Mouse (Mus musculus): ENCODE data around the gene Bex3. TPM values are rescaled to one million over a fixed set of nuclear protein-coding genes. Genes with fewer than 3 reads are reported as not detected.
"Not testable (repeated sequence)": the region's sequence is repeated elsewhere in the genome, so short reads cannot be mapped to it uniquely, and the experiment has no call there.

Gene Bex3
- 440 and 459 TPM in 2 replicates for polyA plus RNA-seq (2012; rRNA removed)

DNA sequence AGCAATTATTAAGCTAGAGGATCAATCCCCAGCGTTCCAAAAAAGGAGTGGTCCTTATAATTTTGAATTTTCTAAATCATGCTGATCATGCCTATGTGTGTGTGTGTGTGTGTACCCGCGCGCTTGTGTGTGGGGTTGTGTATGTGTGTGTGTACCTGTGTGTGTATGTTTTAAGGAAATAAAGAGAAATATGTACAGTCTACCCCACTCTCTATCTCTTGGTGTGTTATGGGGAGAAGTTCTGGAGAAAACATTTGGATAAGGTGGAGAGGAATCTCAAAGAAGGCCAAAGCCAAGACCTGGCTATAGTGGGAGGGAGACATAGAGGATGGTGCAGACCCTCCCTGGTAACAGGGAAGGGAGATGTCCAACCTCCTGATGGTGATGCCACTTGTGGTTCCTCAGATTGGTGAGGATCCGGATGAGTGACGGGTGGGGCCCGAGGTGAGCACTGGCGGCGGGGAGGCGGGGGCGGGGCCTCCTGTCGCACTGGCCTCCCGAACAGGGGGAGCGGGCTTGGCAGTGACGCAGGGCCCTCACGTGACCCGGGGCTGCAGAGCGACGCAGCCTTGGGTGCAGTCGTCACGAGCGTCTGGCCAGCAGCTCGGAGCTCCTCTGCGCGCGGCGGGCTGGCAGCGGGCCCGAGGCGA is at the start of gene Bex3:
Bex3 (plus strand) TSS at position 511 of the 650 bp plus-strand sequence.
- not testable (repeated sequence) for H3K27ac ChIP-seq (ENCODE audit: insufficient read depth, low read length); H3K4me1 ChIP-seq (ENCODE audit: control insufficient read depth, insufficient read depth, low read length)
- H3K4me3 ChIP-seq (ENCODE audit: insufficient read depth, low read length), result peak within 1 kb of the TSS; percentile 65

DNA sequence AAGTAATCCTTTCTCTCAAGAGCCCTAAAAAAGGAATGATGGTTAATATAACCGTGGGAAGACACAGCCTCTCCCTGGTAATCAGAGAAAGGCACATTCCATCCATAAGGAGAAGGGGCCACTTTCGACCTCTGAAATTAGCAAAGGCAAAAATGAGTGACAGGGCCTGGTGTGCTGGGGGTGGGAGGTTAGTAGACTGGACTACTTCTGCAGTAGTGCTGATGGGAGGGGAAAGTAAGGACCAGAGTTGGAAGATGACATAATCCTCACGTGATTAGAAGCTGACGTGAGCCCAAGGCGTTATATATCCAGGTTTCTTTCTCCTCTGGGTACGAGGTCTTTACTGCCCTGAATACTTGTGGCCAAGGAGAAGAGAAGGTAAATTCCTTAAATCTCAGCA is 46.3 kb upstream of the Bex3 start:
- H3K4me1 ChIP-seq (ENCODE audit: control insufficient read depth, insufficient read depth, low read length), result no peaks in the 10 kb centered on the region

GRCm38 (mm10) chrX:136227768-136228167 is 42.3 kb upstream of the Bex3 start:
- H3K4me1 ChIP-seq (ENCODE audit: control insufficient read depth, insufficient read depth, low read length), result no peaks in the 10 kb centered on the region
- TF ChIP-seq CTCF (IDR thresholded peaks at IDR 0.05; ENCODE audit: extremely low read depth, insufficient read depth, low read length) (no peak), POLR2A (IDR thresholded peaks at IDR 0.05; ENCODE audit: extremely low read depth, insufficient read depth, low read length) (no peak)
- H3K4me3 ChIP-seq (ENCODE audit: insufficient read depth, low read length), result no peak overlapping the region
- H3K27ac ChIP-seq (ENCODE audit: insufficient read depth, low read length), result no peak overlapping the region

More for the DNA sequence above, 46.3 kb upstream of the Bex3 start:
- Histone ChIP-seq H3K4me3 (ENCODE audit: insufficient read depth, low read length) (no peak overlapping the region), H3K27ac (ENCODE audit: insufficient read depth, low read length) (no peak overlapping the region)
- TF ChIP-seq CTCF (IDR thresholded peaks at IDR 0.05; ENCODE audit: extremely low read depth, insufficient read depth, low read length) (no peak), POLR2A (IDR thresholded peaks at IDR 0.05; ENCODE audit: extremely low read depth, insufficient read depth, low read length) (no peak)

GRCm38 (mm10) chrX:136238118-136238517 is 31.9 kb upstream of the Bex3 start:
- H3K27ac ChIP-seq (ENCODE audit: insufficient read depth, low read length), result no peak overlapping the region
- H3K4me3 ChIP-seq (ENCODE audit: insufficient read depth, low read length), result no peak overlapping the region
- no peaks in the 10 kb centered on the region for H3K4me1 ChIP-seq (ENCODE audit: control insufficient read depth, insufficient read depth, low read length)
- no peak for TF ChIP-seq POLR2A (IDR thresholded peaks at IDR 0.05; ENCODE audit: extremely low read depth, insufficient read depth, low read length)
- peak; percentile 31; the same call in 1 of the 2 replicates for TF ChIP-seq CTCF (IDR thresholded peaks at IDR 0.05; ENCODE audit: extremely low read depth, insufficient read depth, low read length)

GRCm38 (mm10) chrX:136243181-136243580 is 26.9 kb upstream of the Bex3 start:
- TF ChIP-seq POLR2A (IDR thresholded peaks at IDR 0.05; ENCODE audit: extremely low read depth, insufficient read depth, low read length), result no peak
- TF ChIP-seq CTCF (IDR thresholded peaks at IDR 0.05; ENCODE audit: extremely low read depth, insufficient read depth, low read length), result no peak
- Histone ChIP-seq H3K4me1 (ENCODE audit: control insufficient read depth, insufficient read depth, low read length) (no peaks in the 10 kb centered on the region), H3K4me3 (ENCODE audit: insufficient read depth, low read length) (no peak overlapping the region), H3K27ac (ENCODE audit: insufficient read depth, low read length) (no peak overlapping the region)

DNA sequence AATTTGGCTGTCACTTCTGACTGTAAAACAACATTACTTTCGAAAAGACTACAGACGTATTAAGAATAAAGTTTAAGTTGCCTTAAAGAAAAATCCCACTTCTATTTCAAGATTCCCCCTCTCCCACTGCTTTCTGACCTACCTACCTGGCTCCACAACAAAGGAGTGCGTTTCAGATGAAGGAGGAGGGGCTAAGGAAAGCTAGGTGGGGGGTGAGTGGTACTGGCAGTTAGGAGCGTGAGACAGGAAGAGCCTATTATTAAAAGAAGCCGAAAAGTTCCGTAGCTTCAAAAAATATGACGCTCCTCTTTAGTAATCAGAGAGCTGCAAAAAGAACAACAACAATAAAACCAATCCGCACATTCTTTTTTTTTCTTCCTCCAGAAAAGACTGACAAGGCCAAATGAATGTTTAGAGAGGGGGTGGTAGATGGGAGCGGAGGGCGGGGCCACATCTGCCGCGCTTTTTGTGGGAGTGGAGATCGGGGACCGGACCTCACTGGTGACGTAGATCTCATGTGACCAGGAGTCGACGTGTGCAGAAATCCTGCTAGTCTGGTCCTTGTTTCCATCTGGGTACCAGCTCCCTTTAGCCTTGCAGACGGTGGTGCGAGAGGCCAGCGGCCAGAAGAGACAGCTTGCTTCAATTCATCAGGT is 25.4 kb upstream of the Bex3 start, which contains the start of gene Tceal9:
Tceal9 (plus strand) TSS at position 506 of the 656 bp plus-strand sequence.
- TF ChIP-seq CTCF (IDR thresholded peaks at IDR 0.05; ENCODE audit: extremely low read depth, insufficient read depth, low read length), result no peak
- peak; percentile 96 for TF ChIP-seq POLR2A (IDR thresholded peaks at IDR 0.05; ENCODE audit: extremely low read depth, insufficient read depth, low read length)
- peak within 1 kb of the TSS; percentile 15; the same call in 1 of the 2 replicates for H3K27ac ChIP-seq (ENCODE audit: insufficient read depth, low read length)
- peak within 1 kb of the TSS; percentile 48 for H3K4me3 ChIP-seq (ENCODE audit: insufficient read depth, low read length)
- no peaks in the 10 kb centered on the region for H3K4me1 ChIP-seq (ENCODE audit: control insufficient read depth, insufficient read depth, low read length)

DNA sequence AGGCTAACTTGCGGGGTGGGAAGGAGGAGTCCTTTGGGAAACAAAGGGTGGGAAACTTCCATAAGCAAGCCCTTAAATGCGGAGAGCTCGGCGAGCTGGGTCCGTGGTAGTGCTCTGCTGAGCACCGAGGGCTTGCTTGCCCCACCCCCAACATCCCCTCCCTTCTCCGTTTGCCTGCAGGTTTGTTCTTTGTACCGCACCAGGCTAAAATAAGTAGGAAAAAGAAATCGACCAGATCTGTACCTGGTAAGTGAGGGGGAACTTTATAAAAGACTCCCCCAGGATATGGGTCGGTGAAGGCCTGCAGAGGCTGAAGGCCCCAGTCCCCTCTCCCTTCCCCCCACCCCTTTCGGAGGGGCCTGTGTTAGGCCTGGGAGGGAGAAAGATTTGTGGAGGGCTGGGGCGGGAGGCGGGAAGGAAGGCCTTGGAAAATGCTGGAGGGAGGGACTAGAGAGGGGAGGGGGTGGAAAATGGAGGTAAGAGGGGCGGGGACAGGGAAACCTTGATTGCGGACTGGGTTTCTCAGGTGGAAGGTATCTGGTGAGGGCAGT is 24.5 kb upstream of the Bex3 start:
- Histone ChIP-seq H3K27ac (ENCODE audit: insufficient read depth, low read length) (peak overlapping the region; percentile 15; the same call in 1 of the 2 replicates), H3K4me1 (ENCODE audit: control insufficient read depth, insufficient read depth, low read length) (no peaks in the 10 kb centered on the region), H3K4me3 (ENCODE audit: insufficient read depth, low read length) (peak overlapping the region; percentile 48)
- TF ChIP-seq CTCF (IDR thresholded peaks at IDR 0.05; ENCODE audit: extremely low read depth, insufficient read depth, low read length) (no peak), POLR2A (IDR thresholded peaks at IDR 0.05; ENCODE audit: extremely low read depth, insufficient read depth, low read length) (no peak)

DNA sequence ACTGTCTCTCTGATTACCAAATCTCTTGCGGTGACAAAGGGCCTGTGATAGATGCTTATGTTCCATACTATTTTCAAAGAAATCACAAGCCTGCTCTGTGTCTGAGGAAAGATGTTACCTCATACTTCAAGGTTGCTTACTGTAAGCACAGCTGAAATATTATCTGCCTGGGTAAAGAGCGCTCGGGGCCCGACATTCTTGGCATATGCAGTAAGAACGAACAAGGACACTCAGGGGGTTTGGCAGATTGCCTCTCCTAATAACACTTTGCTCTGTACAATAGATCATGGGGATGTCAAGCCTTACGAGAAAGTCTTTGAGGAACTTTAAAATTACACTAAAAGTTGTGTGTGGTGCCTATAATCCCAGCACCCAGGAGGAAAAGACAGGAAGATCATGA is 21.2 kb upstream of the Bex3 start:
- TF ChIP-seq CTCF (IDR thresholded peaks at IDR 0.05; ENCODE audit: extremely low read depth, insufficient read depth, low read length) (no peak), POLR2A (IDR thresholded peaks at IDR 0.05; ENCODE audit: extremely low read depth, insufficient read depth, low read length) (no peak)
- H3K4me3 ChIP-seq (ENCODE audit: insufficient read depth, low read length), result no peak overlapping the region
- no peaks in the 10 kb centered on the region for H3K4me1 ChIP-seq (ENCODE audit: control insufficient read depth, insufficient read depth, low read length)
- H3K27ac ChIP-seq (ENCODE audit: insufficient read depth, low read length), result no peak overlapping the region

DNA sequence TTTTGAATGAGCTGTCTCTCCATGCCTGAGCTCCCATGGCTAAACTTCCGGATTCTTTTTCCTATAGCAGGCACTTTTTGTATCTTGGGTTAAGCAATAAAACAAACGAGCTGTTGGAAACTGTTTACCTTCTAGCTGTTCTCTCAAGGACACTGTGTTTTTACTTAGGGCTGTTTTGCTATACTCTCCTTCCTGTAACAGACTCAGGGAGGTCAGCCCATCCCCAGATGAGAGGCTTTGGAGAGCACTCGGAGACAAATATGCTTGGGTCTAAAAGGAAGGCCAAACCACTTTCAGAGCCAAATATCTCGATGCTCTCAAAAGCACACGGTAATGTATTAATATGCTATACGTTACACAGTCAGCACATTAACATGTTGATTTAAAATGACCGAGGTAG is 20.4 kb upstream of the Bex3 start:
- Histone ChIP-seq H3K27ac (ENCODE audit: insufficient read depth, low read length) (no peak overlapping the region), H3K4me3 (ENCODE audit: insufficient read depth, low read length) (no peak overlapping the region), H3K4me1 (ENCODE audit: control insufficient read depth, insufficient read depth, low read length) (no peaks in the 10 kb centered on the region)
- TF ChIP-seq CTCF (IDR thresholded peaks at IDR 0.05; ENCODE audit: extremely low read depth, insufficient read depth, low read length) (no peak), POLR2A (IDR thresholded peaks at IDR 0.05; ENCODE audit: extremely low read depth, insufficient read depth, low read length) (no peak)

Measured in cortical plate, adult 2 months (tissue).